Mouse (Mus musculus) lung, postnatal 36 days (tissue): ENCODE measurements around the gene Pitpnm3.
A peak's percentile ranks its signal among the peaks of the same experiment; 100 is the strongest.
"Not testable (repeated sequence)": the region's sequence is repeated elsewhere in the genome, so short reads cannot be mapped to it uniquely, and the experiment has no call there.

Experiments
- DNase-seq: peaks from one replicate; pipeline ENCODE4 v3.0.0; 2022; ENCODE audit warnings: mixed read lengths

The Pitpnm3 gene

GRCm38 (mm10) chr11:72135383-72136158 is at the start of gene Pitpnm3:
Gene Pitpnm3 (minus strand): TSS chr11:72135778.
- peak; percentile 64 for DNase-seq

- DNase-seq, result peak; percentile 16
These were observed 48.7 kb upstream of the Pitpnm3 start for GRCm38 (mm10) chr11:72184252-72184651.

GRCm38 (mm10) chr11:72181136-72181535 is 45.6 kb upstream of the Pitpnm3 start:
- DNase-seq, result no peak

- DNase-seq, result no peak
These were observed 45.0 kb upstream of the Pitpnm3 start for GRCm38 (mm10) chr11:72180556-72180955.

GRCm38 (mm10) chr11:72176553-72176952 is 41.0 kb upstream of the Pitpnm3 start:
- DNase-seq, result no peak

GRCm38 (mm10) chr11:72175966-72176365 is 40.4 kb upstream of the Pitpnm3 start:
- no peak for DNase-seq

- no peak for DNase-seq
These were observed 39.1 kb upstream of the Pitpnm3 start for GRCm38 (mm10) chr11:72174721-72175120.

GRCm38 (mm10) chr11:72173506-72173905 is 37.9 kb upstream of the Pitpnm3 start:
- DNase-seq, result no peak

GRCm38 (mm10) chr11:72171906-72172305 is 36.3 kb upstream of the Pitpnm3 start:
- not testable (repeated sequence) for DNase-seq

GRCm38 (mm10) chr11:72169871-72170270 is 34.3 kb upstream of the Pitpnm3 start:
- no peak for DNase-seq

- DNase-seq, result no peak
These were observed 27.6 kb upstream of the Pitpnm3 start for GRCm38 (mm10) chr11:72163198-72163597.

GRCm38 (mm10) chr11:72156624-72157023 is 21.0 kb upstream of the Pitpnm3 start:
- DNase-seq, result no peak

- DNase-seq, result no peak
These were observed 20.4 kb upstream of the Pitpnm3 start for GRCm38 (mm10) chr11:72155981-72156428.

- DNase-seq, result no peak
These were observed 19.8 kb upstream of the Pitpnm3 start for GRCm38 (mm10) chr11:72155186-72155980.

- DNase-seq, result peak; percentile 60
These were observed 17.7 kb upstream of the Pitpnm3 start for GRCm38 (mm10) chr11:72153122-72153862.

GRCm38 (mm10) chr11:72151120-72151519 is 15.5 kb upstream of the Pitpnm3 start:
- peak; percentile 64 for DNase-seq

- DNase-seq, result no peak
These were observed 12.3 kb upstream of the Pitpnm3 start for GRCm38 (mm10) chr11:72147910-72148309.

- peak; percentile 39 for DNase-seq
These were observed 10.3 kb upstream of the Pitpnm3 start for GRCm38 (mm10) chr11:72145877-72146248.

- peak; percentile 83 for DNase-seq
These were observed 9.8 kb upstream of the Pitpnm3 start for GRCm38 (mm10) chr11:72145182-72145876.

GRCm38 (mm10) chr11:72142889-72143288 is 7.3 kb upstream of the Pitpnm3 start:
- peak; percentile 77 for DNase-seq

GRCm38 (mm10) chr11:72140198-72140597 is 4.6 kb upstream of the Pitpnm3 start:
- DNase-seq, result no peak

GRCm38 (mm10) chr11:72136231-72136982 is 829 bp upstream of the Pitpnm3 start:
- DNase-seq, result peak; percentile 66
